Mouse (Mus musculus) embryonic facial prominence, embryonic 12.5 days (tissue): Measurements from ENCODE around the gene Cnnm3. TPM values are rescaled to one million over a fixed set of nuclear protein-coding genes. Genes with fewer than 3 reads are reported as not detected.

Experiments
- ATAC-seq: fragments of 200-750 bp; cut with Nextera tagmentation; 2 replicates; pipeline ENCODE4 v1.8.0; 2017; ENCODE audit not compliant: insufficient number of reproducible peaks, insufficient read depth, low FRiP score, low TSS enrichment
- H3K27ac ChIP-seq: fragments of 300-500 bp; sonication (generic); 2 replicates; pipeline ENCODE4 v1.5.1; 2016; ENCODE audit warnings: mild to moderate bottlenecking
- H3K27me3 ChIP-seq: fragments of 300-500 bp; sonication (generic); 2 replicates; pipeline ENCODE4 v1.6.1; 2016; ENCODE audit warnings: mild to moderate bottlenecking, moderate library complexity
- H3K36me3 ChIP-seq: fragments of 300-500 bp; sonication (generic); 2 replicates; pipeline ENCODE4 v1.6.1; 2016; ENCODE audit warnings: mild to moderate bottlenecking
- H3K4me1 ChIP-seq: fragments of 300-500 bp; sonication (generic); 2 replicates; pipeline ENCODE4 v1.6.1; 2016
- H3K4me2 ChIP-seq: fragments of 300-500 bp; sonication (generic); replicated peaks from 2 replicates; pipeline ENCODE4 v1.6.1; 2016; ENCODE audit warnings: mild to moderate bottlenecking, moderate library complexity
- H3K4me3 ChIP-seq: fragments of 300-500 bp; sonication (generic); 2 replicates; pipeline ENCODE4 v1.5.1; 2016; ENCODE audit warnings: mild to moderate bottlenecking
- H3K9ac ChIP-seq: fragments of 300-500 bp; sonication (generic); 2 replicates; pipeline ENCODE4 v1.6.1; 2016; ENCODE audit warnings: mild to moderate bottlenecking, moderate library complexity
- H3K9me3 ChIP-seq: fragments of 300-500 bp; sonication (generic); 2 replicates; pipeline ENCODE4 v1.6.1; 2016; ENCODE audit warnings: mild to moderate bottlenecking, moderate library complexity
- WGBS: fragments of 180-500 bp; shearing (Covaris S2); methylation state at CpG from one replicate; pipeline ENCODE4 v1.1.7; 2016; 5-methylcytosine and 5-hydroxymethylcytosine counted together
- polyA plus RNA-seq: library from polyadenylated mRNA; unstranded; fragments of >200 nt; fragmentation: Nextera tagmentation; extraction: Ambion mirVana; gene quantifications from 2 replicates; pipeline ENCODE4 v1.2.1, GENCODE M21; 2016

Gene Cnnm3
- polyA plus RNA-seq, 1 experiment from 2014 or later: 4.3 TPM

GRCm38 (mm10) chr1:36550075-36550863 lies 38.6 kb downstream of the Cnnm3 start:
- no peak overlapping the region for H3K4me2 ChIP-seq
- H3K4me1 ChIP-seq: peaks cover 52% of the 10 kb centered on the region
- ATAC-seq: no peak
- no peaks in the 10 kb centered on the region for H3K9me3 ChIP-seq
- no peaks in the 10 kb centered on the region for H3K27me3 ChIP-seq
- H3K27ac ChIP-seq: 0 out of 2 replicates have a peak overlapping the region, but pooled peaks have one; percentile 74
- no peak overlapping the region for H3K4me3 ChIP-seq
- peaks cover 67% of the 10 kb centered on the region for H3K36me3 ChIP-seq
- no peak overlapping the region; the same call in 1 of the 2 replicates for H3K9ac ChIP-seq
- 77% methylated on average over 20 of the region's 20 CpGs for WGBS

DNA sequence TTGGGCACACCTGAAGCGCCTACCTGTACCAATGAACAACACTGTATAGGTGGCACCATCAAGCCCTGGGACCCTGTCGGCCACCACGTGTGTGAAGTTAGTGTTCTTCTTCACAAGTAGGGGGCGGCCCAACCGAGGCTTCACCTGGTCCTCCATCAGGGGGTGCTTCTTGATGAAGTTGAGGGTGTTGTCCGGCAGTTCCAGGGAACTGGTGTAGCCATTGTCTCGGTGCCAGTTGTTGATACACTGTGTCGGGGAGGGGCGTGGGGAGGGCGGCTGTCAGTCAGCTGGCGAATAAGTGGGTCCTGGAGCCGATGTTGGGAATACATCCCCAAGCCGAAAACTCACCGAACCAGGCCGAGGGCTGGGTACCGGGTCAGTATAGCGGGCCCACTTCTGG lies 40.2 kb downstream of the Cnnm3 start:
- Histone ChIP-seq H3K4me1 (peaks cover 48% of the 10 kb centered on the region), H3K4me3 (no peak overlapping the region), H3K36me3 (peaks cover 68% of the 10 kb centered on the region), H3K27ac (no peak overlapping the region), H3K9me3 (no peaks in the 10 kb centered on the region), H3K4me2 (no peak overlapping the region), H3K27me3 (no peaks in the 10 kb centered on the region), H3K9ac (no peak overlapping the region)
- WGBS: 85% methylated on average over 17 of the region's 17 CpGs
- no peak for ATAC-seq

- H3K36me3 ChIP-seq: peaks cover 68% of the 10 kb centered on the region
- 90% methylated on average over 16 of the region's 16 CpGs for WGBS
Measured at GRCm38 (mm10) chr1:36552506-36552905, 40.8 kb downstream of the Cnnm3 start.

DNA sequence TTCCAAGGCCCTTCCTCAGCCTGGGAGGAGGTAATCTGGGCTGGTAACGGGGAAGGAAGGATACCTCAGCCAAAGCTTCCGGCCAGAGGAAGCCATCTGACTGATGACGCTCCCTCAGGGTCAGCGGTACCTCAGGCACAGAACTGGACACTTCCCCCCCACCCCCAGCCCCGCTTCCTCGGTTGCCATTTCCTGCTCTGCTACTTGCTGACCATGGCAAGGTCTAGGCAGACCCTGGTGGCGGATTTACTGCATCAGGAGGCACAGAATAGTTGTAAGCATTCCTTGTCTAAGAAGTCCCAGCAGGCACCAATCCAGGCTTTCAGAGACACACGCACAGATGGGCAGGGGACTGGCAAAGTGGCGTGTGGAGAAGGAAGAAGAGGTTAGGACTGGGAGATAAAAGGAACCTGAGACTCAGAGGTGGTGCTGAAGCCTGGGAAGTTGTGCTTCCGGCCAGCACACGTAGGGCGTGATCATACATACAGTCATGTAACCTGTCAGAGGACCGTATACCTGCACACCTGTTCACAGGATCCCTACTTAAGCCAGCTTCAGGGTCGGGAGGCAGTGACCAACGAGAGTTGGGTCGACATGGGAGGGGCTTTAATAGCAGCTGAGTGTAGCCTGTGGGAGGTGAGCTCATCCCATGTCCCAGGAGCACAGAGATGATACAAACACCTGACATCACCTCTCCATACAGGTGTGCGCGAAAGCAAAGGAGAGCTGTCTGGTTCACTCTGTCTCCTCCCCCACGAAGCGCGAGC lies 43.1 kb downstream of the Cnnm3 start:
- H3K27ac ChIP-seq: peak overlapping the region; percentile 99
- no peak for ATAC-seq
- H3K4me3 ChIP-seq: peak overlapping the region; percentile 84
- WGBS: 64% methylated on average over 21 of the region's 21 CpGs
- peaks cover 55% of the 10 kb centered on the region for H3K36me3 ChIP-seq
- H3K9ac ChIP-seq: peak overlapping the region; percentile 95
- H3K9me3 ChIP-seq: no peaks in the 10 kb centered on the region
- peak overlapping the region; percentile 81 for H3K4me2 ChIP-seq
- H3K27me3 ChIP-seq: no peaks in the 10 kb centered on the region
- peaks cover 37% of the 10 kb centered on the region for H3K4me1 ChIP-seq

More at GRCm38 (mm10) chr1:36552506-36552905, 40.8 kb downstream of the Cnnm3 start:
- Histone ChIP-seq H3K27ac (no peak overlapping the region), H3K4me1 (peaks cover 46% of the 10 kb centered on the region), H3K4me2 (no peak overlapping the region), H3K4me3 (no peak overlapping the region), H3K9ac (no peak overlapping the region), H3K27me3 (no peaks in the 10 kb centered on the region), H3K9me3 (no peaks in the 10 kb centered on the region)
- no peak for ATAC-seq

DNA sequence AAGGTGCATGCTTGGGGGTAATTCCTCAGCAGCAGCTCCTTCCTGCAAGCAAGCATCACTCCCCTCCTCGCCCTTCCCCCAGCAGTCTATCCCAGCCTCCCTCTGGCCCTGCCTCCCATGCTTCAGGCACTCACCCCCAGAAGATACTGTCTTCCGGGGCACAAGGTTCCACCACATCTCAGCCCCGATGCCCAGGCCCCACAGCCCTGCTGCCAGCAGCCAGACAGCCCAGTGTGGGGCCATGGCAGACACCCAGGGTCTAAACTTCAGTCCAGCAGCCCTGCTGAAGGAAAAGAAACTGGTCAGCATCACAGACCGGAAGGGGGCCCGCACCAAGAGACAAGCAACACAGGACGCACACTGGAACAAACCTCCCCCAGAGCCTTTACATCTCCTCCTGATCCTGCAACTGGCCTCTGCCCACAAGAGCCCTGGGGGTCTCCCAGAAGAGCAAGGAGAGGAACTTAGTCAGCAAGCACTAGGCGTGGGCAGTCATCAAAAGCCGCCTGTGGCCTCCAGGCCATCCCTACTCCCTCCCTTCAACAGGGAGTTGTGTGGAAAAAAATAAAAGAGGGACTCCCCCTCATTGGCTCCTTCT lies 44.2 kb downstream of the Cnnm3 start:
- Histone ChIP-seq H3K9ac (peak overlapping the region; percentile 95), H3K4me2 (peak overlapping the region; percentile 81), H3K9me3 (no peaks in the 10 kb centered on the region), H3K36me3 (peaks cover 44% of the 10 kb centered on the region), H3K4me1 (peaks cover 36% of the 10 kb centered on the region), H3K27me3 (no peaks in the 10 kb centered on the region), H3K4me3 (peak overlapping the region; percentile 84), H3K27ac (peak overlapping the region; percentile 99)
- ATAC-seq: no peak
- WGBS: under 1% methylated on average over 8 of the region's 8 CpGs

GRCm38 (mm10) chr1:36556553-36557456 lies 45.1 kb downstream of the Cnnm3 start:
- WGBS: under 1% methylated on average over 52 of the region's 52 CpGs
- peak overlapping the region; percentile 99 for H3K27ac ChIP-seq
- peak; percentile 69 for ATAC-seq
- peak overlapping the region; percentile 84 for H3K4me3 ChIP-seq
- peak overlapping the region; percentile 81 for H3K4me2 ChIP-seq
- H3K36me3 ChIP-seq: peaks cover 35% of the 10 kb centered on the region
- peaks cover 36% of the 10 kb centered on the region for H3K4me1 ChIP-seq
- peak overlapping the region; percentile 95 for H3K9ac ChIP-seq
- H3K9me3 ChIP-seq: no peaks in the 10 kb centered on the region
- H3K27me3 ChIP-seq: no peaks in the 10 kb centered on the region

DNA sequence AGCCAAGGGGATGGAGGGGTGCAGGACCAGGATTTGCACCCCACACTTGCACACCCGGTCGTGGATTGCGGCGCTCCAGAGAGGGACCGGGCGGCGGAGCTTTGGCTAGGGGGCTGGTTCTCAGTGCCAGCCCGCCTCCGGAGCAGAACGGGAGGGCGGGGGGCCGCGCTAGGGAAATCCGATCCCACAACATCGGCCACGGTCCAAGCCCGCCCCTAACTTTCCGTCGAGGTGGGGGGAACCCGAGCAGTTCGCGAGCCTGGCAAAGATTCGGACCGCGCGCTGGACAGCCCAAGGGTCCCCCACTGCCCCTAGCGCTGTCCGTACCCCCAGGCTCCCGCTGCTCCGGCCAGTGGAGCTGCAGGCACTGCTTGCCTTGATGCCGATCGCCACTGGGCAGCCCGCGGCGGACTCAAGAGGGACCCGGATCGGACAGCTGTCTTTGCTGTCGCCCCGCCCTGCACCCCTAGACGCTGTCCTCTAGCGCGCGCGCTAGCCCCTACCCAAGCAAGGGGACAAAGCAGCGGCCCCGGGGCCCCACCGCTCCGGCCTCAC lies 45.9 kb downstream of the Cnnm3 start:
- Histone ChIP-seq H3K9me3 (no peaks in the 10 kb centered on the region), H3K27ac (peak overlapping the region; percentile 99), H3K36me3 (peaks cover 28% of the 10 kb centered on the region), H3K27me3 (no peaks in the 10 kb centered on the region), H3K4me3 (peak overlapping the region; percentile 84), H3K9ac (peak overlapping the region; percentile 95), H3K4me1 (peaks cover 43% of the 10 kb centered on the region), H3K4me2 (peak overlapping the region; percentile 81)
- under 1% methylated on average over 48 of the region's 48 CpGs for WGBS
- ATAC-seq: peak; percentile 85

GRCm38 (mm10) chr1:36558031-36558993 lies 46.6 kb downstream of the Cnnm3 start, which contains the start of gene Sema4c:
TSS of gene Sema4c (minus strand) at chr1:36558349.
- Histone ChIP-seq H3K27ac (peak within 1 kb of the TSS; percentile 99), H3K4me1 (peaks cover 43% of the 10 kb centered on the region)

GRCm38 (mm10) chr1:36559256-36559655 lies 47.6 kb downstream of the Cnnm3 start:
- Histone ChIP-seq H3K4me1 (peaks cover 39% of the 10 kb centered on the region), H3K27me3 (no peaks in the 10 kb centered on the region), H3K4me2 (peak overlapping the region; percentile 81), H3K9ac (no peak overlapping the region), H3K27ac (peak overlapping the region; percentile 99; the same call in 1 of the 2 replicates), H3K4me3 (peak overlapping the region; percentile 84; the same call in 1 of the 2 replicates), H3K9me3 (no peaks in the 10 kb centered on the region), H3K36me3 (peaks cover 11% of the 10 kb centered on the region)
- ATAC-seq: no peak
- WGBS: 11% methylated on average over 4 of the region's 4 CpGs

More at GRCm38 (mm10) chr1:36558031-36558993, 46.6 kb downstream of the Cnnm3 start, which contains the start of gene Sema4c:
- under 1% methylated on average over 69 of the region's 69 CpGs for WGBS
- peak within 1 kb of the TSS; percentile 95 for H3K9ac ChIP-seq
- ATAC-seq: peak; percentile 50
- no peaks in the 10 kb centered on the region for H3K27me3 ChIP-seq
- H3K4me3 ChIP-seq: peak within 1 kb of the TSS; percentile 84
- peaks cover 20% of the 10 kb centered on the region for H3K36me3 ChIP-seq
- peak within 1 kb of the TSS; percentile 81 for H3K4me2 ChIP-seq
- no peaks in the 10 kb centered on the region for H3K9me3 ChIP-seq

GRCm38 (mm10) chr1:36559888-36560287 lies 48.2 kb downstream of the Cnnm3 start:
- Histone ChIP-seq H3K4me2 (no peak overlapping the region), H3K9ac (no peak overlapping the region), H3K36me3 (peaks cover 4% of the 10 kb centered on the region), H3K9me3 (no peaks in the 10 kb centered on the region), H3K4me3 (no peak overlapping the region), H3K4me1 (peaks cover 33% of the 10 kb centered on the region), H3K27ac (no peak overlapping the region), H3K27me3 (no peaks in the 10 kb centered on the region)
- no peak for ATAC-seq
- 54% methylated on average over 5 of the region's 5 CpGs for WGBS
